Mouse (Mus musculus) ES-E14 (cell line): ENCODE measurements around the gene Irf9. TPM values are rescaled to one million over a fixed set of nuclear protein-coding genes. Genes with fewer than 3 reads are reported as not detected.
A peak's percentile ranks its signal among the peaks of the same experiment; 100 is the strongest.

Experiments
- DNase-seq: peaks from one replicate; pipeline ENCODE4 v3.0.0-alpha.2; 2013; ENCODE audit warnings: low read depth, low spot score
- H3K27ac ChIP-seq: 2 replicates; pipeline ENCODE4 v1.5.1; 2012; ENCODE audit warnings: low read depth, mild to moderate bottlenecking, low read length, moderate library complexity, mixed read lengths; ENCODE audit not compliant: poor library complexity, insufficient read depth, severe bottlenecking
- H3K36me3 ChIP-seq: 2 replicates; pipeline ENCODE4 v1.6.1; 2012; ENCODE audit warnings: mild to moderate bottlenecking, low read length, moderate library complexity, mixed read lengths; ENCODE audit not compliant: control insufficient read depth, poor library complexity, insufficient read depth, severe bottlenecking
- H3K4me1 ChIP-seq, 2 experiments: fragments of 150-350 bp in 1 of 2; sonication (generic) in 1 of 2; 2 replicates each; pipeline ENCODE4 v1.6.1; 2012; ENCODE audit warnings: low read length in 2 of 2, mild to moderate bottlenecking in 1 of 2, mixed read lengths in 1 of 2; ENCODE audit not compliant: control insufficient read depth in 2 of 2, insufficient read depth in 2 of 2, poor library complexity in 1 of 2
- H3K4me3 ChIP-seq, 2 experiments: fragments of 150-350 bp in 1 of 2; sonication (generic) in 1 of 2; 2 replicates each; pipeline ENCODE4 v1.5.1; 2012; ENCODE audit warnings: low read length in 2 of 2, low read depth in 1 of 2, mild to moderate bottlenecking in 1 of 2, mixed read lengths in 1 of 2; ENCODE audit not compliant: insufficient read depth in 1 of 2, poor library complexity in 1 of 2, severe bottlenecking in 1 of 2
- H3K9ac ChIP-seq: 2 replicates; pipeline ENCODE4 v1.6.1; 2012; ENCODE audit warnings: low read depth, mild to moderate bottlenecking, low read length, mixed read lengths; ENCODE audit not compliant: poor library complexity, insufficient read depth, severe bottlenecking
- H3K9me3 ChIP-seq: fragments of 150-350 bp; sonication (generic); 2 replicates; pipeline ENCODE4 v1.6.1; 2012; ENCODE audit warnings: low read depth, mild to moderate bottlenecking, low read length; ENCODE audit not compliant: control insufficient read depth, insufficient read depth
- CHD2 ChIP-seq: IDR thresholded peaks from 2 replicates; pipeline ENCODE4 v1.6.1; 2014; ENCODE audit warnings: mild to moderate bottlenecking, low read depth, low read length, inconsistent platforms
- HCFC1 ChIP-seq: IDR thresholded peaks from 2 replicates; pipeline ENCODE4 v1.6.1; 2012; ENCODE audit warnings: low read length, inconsistent platforms, borderline replicate concordance; ENCODE audit not compliant: insufficient read depth
- MAFK ChIP-seq: IDR thresholded peaks from 2 replicates; pipeline ENCODE4 v1.6.1; 2014; ENCODE audit warnings: mild to moderate bottlenecking, low read depth, low read length, inconsistent platforms; ENCODE audit not compliant: insufficient read depth
- ZC3H11A ChIP-seq: IDR thresholded peaks from 2 replicates; pipeline ENCODE4 v1.6.1; 2012; ENCODE audit warnings: low read depth, mild to moderate bottlenecking, inconsistent platforms, low read length, borderline replicate concordance
- ZNF384 ChIP-seq: IDR thresholded peaks from 2 replicates; pipeline ENCODE4 v1.6.1; 2012; ENCODE audit warnings: low read depth, low read length, inconsistent platforms
- in situ Hi-C, 2 experiments: fragments of 600-800 bp; cut with MboI; formaldehyde crosslinking; loops; one replicate each; pipeline ENCODE4 v1.15.1; 2025; ENCODE audit warnings: low sequenced_read_pairs in 2 of 2, inconsistent platforms in 1 of 2; ENCODE audit not compliant: unreplicated experiment in 2 of 2
- total RNA-seq: library from RNA; depleted of rRNA; stranded (reverse); fragments of 300-350 nt; gene quantifications from 2 replicates; pipeline ENCODE4 v1.2.3, GENCODE M21; 2012

The Irf9 gene
- total RNA-seq, 1 experiment, result 5.8 TPM

GRCm38 (mm10) chr14:55578668-55579269 is 24.6 kb upstream of the Irf9 start:
- TF ChIP-seq ZC3H11A (no peak), CHD2 (no peak), MAFK (no peak), ZNF384 (no peak), HCFC1 (no peak)
- peaks cover 6 to 23% of the 10 kb centered on the region in 2 experiments; a peak in 3 of 4 replicates for H3K4me1 ChIP-seq
- peak overlapping the region; percentile 65 to 81 for H3K4me3 ChIP-seq
- in situ Hi-C loops, result no loop called here
- H3K27ac ChIP-seq, result 0 out of 2 replicates have a peak overlapping the region, but pooled peaks have one; percentile 35
- peak overlapping the region; percentile 68 for H3K9ac ChIP-seq
- H3K36me3 ChIP-seq, result peaks cover 13% of the 10 kb centered on the region; the same call in 1 of the 2 replicates
- no peak for DNase-seq
- H3K9me3 ChIP-seq, result no peaks in the 10 kb centered on the region

GRCm38 (mm10) chr14:55579511-55580496 is 23.6 kb upstream of the Irf9 start:
- peak overlapping the region in 1 of 2 experiments; percentile 30; a peak in 1 of 4 replicates for H3K4me3 ChIP-seq
- TF ChIP-seq ZNF384 (no peak), CHD2 (no peak), HCFC1 (no peak), ZC3H11A (no peak), MAFK (no peak)
- no peak overlapping the region for H3K27ac ChIP-seq
- in situ Hi-C loops, result no loop called here
- H3K9ac ChIP-seq, result no peak overlapping the region
- DNase-seq, result no peak
- peaks cover 13% of the 10 kb centered on the region; the same call in 1 of the 2 replicates for H3K36me3 ChIP-seq
- H3K9me3 ChIP-seq, result no peaks in the 10 kb centered on the region
- H3K4me1 ChIP-seq, result peaks cover 6 to 25% of the 10 kb centered on the region in 2 experiments; a peak in 3 of 4 replicates

GRCm38 (mm10) chr14:55580731-55581130 is 22.6 kb upstream of the Irf9 start:
- TF ChIP-seq HCFC1 (no peak), ZNF384 (no peak), MAFK (no peak), CHD2 (no peak), ZC3H11A (no peak)
- DNase-seq, result no peak
- Histone ChIP-seq H3K27ac (no peak overlapping the region), H3K4me1 (peaks cover 6 to 22% of the 10 kb centered on the region in 2 experiments; a peak in 3 of 4 replicates), H3K36me3 (peaks cover 13% of the 10 kb centered on the region; the same call in 1 of the 2 replicates), H3K9ac (no peak overlapping the region), H3K9me3 (no peaks in the 10 kb centered on the region), H3K4me3 (no peak overlapping the region)
- in situ Hi-C loops, result no loop called here

- in situ Hi-C loops, result no loop called here
- no peak for TF ChIP-seq HCFC1
- no peak for TF ChIP-seq CHD2
- TF ChIP-seq MAFK, result no peak
- no peak for TF ChIP-seq ZC3H11A
- no peak for TF ChIP-seq ZNF384
- Histone ChIP-seq H3K36me3 (peaks cover 13% of the 10 kb centered on the region; the same call in 1 of the 2 replicates), H3K27ac (no peak overlapping the region), H3K9ac (no peak overlapping the region), H3K4me3 (no peak overlapping the region), H3K9me3 (no peaks in the 10 kb centered on the region), H3K4me1 (peaks cover 6 to 19% of the 10 kb centered on the region in 2 experiments; a peak in 3 of 4 replicates)
- DNase-seq, result no peak
Observed at GRCm38 (mm10) chr14:55581981-55582681, 21.2 kb upstream of the Irf9 start.
